Mouse (Mus musculus): ENCODE measurements at regions not wholly inside any gene's neighbourhood (a gene's known extent, or its start where the extent isn't known, plus 50 kb on each side); places are given as distances from the start of the nearest gene placed in this dataset.
A peak's percentile ranks its signal among the peaks of the same experiment; 100 is the strongest.

DNA sequence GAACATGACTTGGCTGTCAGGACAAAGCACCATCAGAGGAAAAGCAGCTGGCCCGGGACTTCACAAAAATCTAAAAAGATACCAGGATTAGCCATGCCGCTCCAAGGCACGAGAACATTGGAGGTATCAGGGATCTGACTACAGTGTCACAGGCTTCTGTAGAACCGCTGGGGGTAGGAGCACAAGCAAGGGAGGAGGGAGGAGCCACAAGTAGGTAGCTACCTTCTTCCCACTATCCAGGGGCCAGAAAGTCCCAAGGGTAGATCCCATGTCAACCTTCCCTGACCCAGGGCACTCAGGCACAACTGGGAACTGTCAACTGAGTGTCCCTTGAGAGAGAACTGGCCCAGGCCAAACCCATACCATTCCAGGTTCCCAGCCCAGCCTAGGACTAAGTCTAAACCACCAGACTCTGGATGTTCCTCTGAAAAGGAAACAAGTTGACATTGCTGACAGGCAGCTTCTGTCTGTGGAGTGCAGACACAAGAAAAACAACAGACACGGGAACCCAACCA is 235.1 kb downstream of the Clic5 start:
- H3K36me3 ChIP-seq (ENCODE audit: control insufficient read depth, insufficient read depth, low read length): no peaks in the 10 kb centered on the region
- H3K4me3 ChIP-seq (ENCODE audit: low read depth, low read length): no peak overlapping the region
- H3K9ac ChIP-seq (ENCODE audit: low read length): no peak overlapping the region
- 87% methylated on average over 5 of the region's 5 CpGs for WGBS
- no peak overlapping the region for H3K4me2 ChIP-seq (ENCODE audit: low read depth)
- H3K4me1 ChIP-seq (ENCODE audit: control insufficient read depth, insufficient read depth, low read length): no peaks in the 10 kb centered on the region
- no peak overlapping the region for H3K27ac ChIP-seq (ENCODE audit: low read depth, low read length)
- no peaks in the 10 kb centered on the region for H3K27me3 ChIP-seq (ENCODE audit: control insufficient read depth, insufficient read depth, low read length)
- no peaks in the 10 kb centered on the region for H3K9me3 ChIP-seq (ENCODE audit: control insufficient read depth, low read length)
- no peak for DNase-seq (ENCODE audit: low spot score)
- no peak for ATAC-seq (ENCODE audit: insufficient read depth, low FRiP score, low TSS enrichment)

DNA sequence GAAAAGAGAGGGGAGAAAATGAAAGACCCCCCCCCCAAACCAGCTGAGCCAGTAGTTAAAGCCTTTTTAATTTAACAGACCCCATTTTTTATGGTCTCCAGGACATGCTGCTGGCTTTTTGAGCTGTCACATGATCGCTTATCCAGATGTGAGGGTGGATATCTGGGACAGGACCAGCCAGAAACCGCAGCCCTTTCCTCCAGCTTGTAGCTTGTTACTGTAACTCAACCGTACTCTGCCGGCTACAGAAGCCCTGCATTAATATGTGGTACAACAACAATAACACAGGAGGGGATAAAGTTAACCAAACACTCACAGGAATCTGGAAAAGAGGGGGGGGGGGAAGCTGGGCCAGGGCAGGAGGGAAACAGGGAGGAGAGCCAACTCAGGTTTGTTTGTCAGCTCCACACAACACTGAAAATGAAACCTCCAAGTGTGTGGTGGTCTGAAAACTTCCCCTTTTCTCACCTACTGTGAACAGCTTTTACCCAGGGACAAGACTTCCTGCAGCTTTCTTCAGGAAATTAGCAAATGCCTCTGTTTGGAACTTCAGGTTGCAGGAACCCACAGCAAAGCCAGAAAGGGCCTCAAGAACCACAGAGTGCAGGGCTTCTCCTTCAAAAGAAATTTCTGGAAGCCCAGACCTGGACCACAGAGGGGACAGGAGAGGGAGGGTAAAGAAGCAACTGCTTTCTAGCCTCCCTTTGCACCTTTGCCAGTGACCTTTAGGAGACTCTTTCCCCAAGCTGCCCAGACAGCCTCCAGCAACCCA is 244.3 kb downstream of the Clic5 start:
- no peak for DNase-seq (ENCODE audit: low spot score)
- ATAC-seq (ENCODE audit: insufficient read depth, low FRiP score, low TSS enrichment): no peak

GRCm38 (mm10) chr17:44433296-44433653 is 244.9 kb downstream of the Clic5 start:
- H3K9ac ChIP-seq (ENCODE audit: low read length): no peak overlapping the region
- H3K4me2 ChIP-seq (ENCODE audit: low read depth): no peak overlapping the region
- H3K4me3 ChIP-seq (ENCODE audit: low read depth, low read length): no peak overlapping the region
- ATAC-seq (ENCODE audit: insufficient read depth, low FRiP score, low TSS enrichment) (no peak), DNase-seq (ENCODE audit: low spot score) (no peak)
- no peaks in the 10 kb centered on the region for H3K27me3 ChIP-seq (ENCODE audit: control insufficient read depth, insufficient read depth, low read length)
- no peaks in the 10 kb centered on the region for H3K36me3 ChIP-seq (ENCODE audit: control insufficient read depth, insufficient read depth, low read length)
- H3K9me3 ChIP-seq (ENCODE audit: control insufficient read depth, low read length): no peaks in the 10 kb centered on the region
- H3K4me1 ChIP-seq (ENCODE audit: control insufficient read depth, insufficient read depth, low read length): no peaks in the 10 kb centered on the region
- no peak overlapping the region for H3K27ac ChIP-seq (ENCODE audit: low read depth, low read length)

More for the DNA sequence above, 244.3 kb downstream of the Clic5 start:
- no peak overlapping the region for H3K9ac ChIP-seq (ENCODE audit: low read length)
- no peak overlapping the region for H3K4me2 ChIP-seq (ENCODE audit: low read depth)
- 41% methylated on average over 4 of the region's 4 CpGs for WGBS
- no peak overlapping the region for H3K27ac ChIP-seq (ENCODE audit: low read depth, low read length)
- H3K4me3 ChIP-seq (ENCODE audit: low read depth, low read length): no peak overlapping the region
- H3K36me3 ChIP-seq (ENCODE audit: control insufficient read depth, insufficient read depth, low read length): no peaks in the 10 kb centered on the region
- H3K9me3 ChIP-seq (ENCODE audit: control insufficient read depth, low read length): no peaks in the 10 kb centered on the region
- no peaks in the 10 kb centered on the region for H3K4me1 ChIP-seq (ENCODE audit: control insufficient read depth, insufficient read depth, low read length)
- no peaks in the 10 kb centered on the region for H3K27me3 ChIP-seq (ENCODE audit: control insufficient read depth, insufficient read depth, low read length)

GRCm38 (mm10) chr17:44436536-44437043 is 248.2 kb downstream of the Clic5 start:
- Histone ChIP-seq H3K4me3 (ENCODE audit: low read depth, low read length) (no peak overlapping the region), H3K4me2 (ENCODE audit: low read depth) (no peak overlapping the region), H3K36me3 (ENCODE audit: control insufficient read depth, insufficient read depth, low read length) (no peaks in the 10 kb centered on the region), H3K9me3 (ENCODE audit: control insufficient read depth, low read length) (no peaks in the 10 kb centered on the region), H3K27me3 (ENCODE audit: control insufficient read depth, insufficient read depth, low read length) (no peaks in the 10 kb centered on the region), H3K4me1 (ENCODE audit: control insufficient read depth, insufficient read depth, low read length) (no peaks in the 10 kb centered on the region), H3K27ac (ENCODE audit: low read depth, low read length) (no peak overlapping the region), H3K9ac (ENCODE audit: low read length) (no peak overlapping the region)
- no peak for ATAC-seq (ENCODE audit: insufficient read depth, low FRiP score, low TSS enrichment)
- DNase-seq (ENCODE audit: low spot score): no peak
- WGBS: 87% methylated on average over 9 of the region's 9 CpGs

- Histone ChIP-seq H3K27me3 (ENCODE audit: control insufficient read depth, insufficient read depth, low read length) (no peaks in the 10 kb centered on the region), H3K4me3 (ENCODE audit: low read depth, low read length) (no peak overlapping the region)
- no peak for ATAC-seq (ENCODE audit: insufficient read depth, low FRiP score, low TSS enrichment)
Measured at GRCm38 (mm10) chr17:44438526-44438925, 250.1 kb downstream of the Clic5 start.

DNA sequence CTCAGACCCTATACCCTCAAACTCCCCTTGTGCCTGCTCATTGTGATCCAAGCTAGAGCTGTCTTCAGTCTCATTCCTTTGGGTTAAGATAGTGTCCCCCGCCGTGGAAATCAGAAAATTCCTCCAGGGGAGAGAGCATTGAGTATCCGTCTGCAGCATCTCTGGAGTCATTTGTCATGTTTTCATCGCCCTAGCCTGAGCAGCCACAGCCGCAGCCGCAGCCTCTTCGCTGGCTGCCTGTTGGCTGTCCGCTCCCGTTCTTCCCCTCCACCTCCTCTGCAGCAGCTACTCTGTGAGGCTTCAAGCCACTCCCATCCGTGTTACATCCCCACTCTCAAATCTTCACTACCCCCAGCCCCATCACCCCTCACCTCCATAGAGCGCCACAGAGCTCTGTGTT is 255.1 kb downstream of the Clic5 start:
- Histone ChIP-seq H3K36me3 (ENCODE audit: control insufficient read depth, insufficient read depth, low read length) (no peaks in the 10 kb centered on the region), H3K4me1 (ENCODE audit: control insufficient read depth, insufficient read depth, low read length) (no peaks in the 10 kb centered on the region), H3K4me3 (ENCODE audit: low read depth, low read length) (no peak overlapping the region), H3K9me3 (ENCODE audit: control insufficient read depth, low read length) (no peaks in the 10 kb centered on the region), H3K4me2 (ENCODE audit: low read depth) (no peak overlapping the region), H3K27me3 (ENCODE audit: control insufficient read depth, insufficient read depth, low read length) (no peaks in the 10 kb centered on the region), H3K27ac (ENCODE audit: low read depth, low read length) (no peak overlapping the region), H3K9ac (ENCODE audit: low read length) (peak overlapping the region; percentile 18; the same call in 1 of the 2 replicates)
- peak; percentile 48 for DNase-seq (ENCODE audit: low spot score)
- WGBS: 58% methylated on average over 11 of the region's 11 CpGs
- ATAC-seq (ENCODE audit: insufficient read depth, low FRiP score, low TSS enrichment): no peak

More at GRCm38 (mm10) chr17:44438526-44438925, 250.1 kb downstream of the Clic5 start:
- no peaks in the 10 kb centered on the region for H3K4me1 ChIP-seq (ENCODE audit: control insufficient read depth, insufficient read depth, low read length)
- no peaks in the 10 kb centered on the region for H3K36me3 ChIP-seq (ENCODE audit: control insufficient read depth, insufficient read depth, low read length)
- no peak overlapping the region for H3K27ac ChIP-seq (ENCODE audit: low read depth, low read length)
- H3K4me2 ChIP-seq (ENCODE audit: low read depth): no peak overlapping the region
- H3K9me3 ChIP-seq (ENCODE audit: control insufficient read depth, low read length): no peaks in the 10 kb centered on the region
- no peak overlapping the region for H3K9ac ChIP-seq (ENCODE audit: low read length)
- no peak for DNase-seq (ENCODE audit: low spot score)

DNA sequence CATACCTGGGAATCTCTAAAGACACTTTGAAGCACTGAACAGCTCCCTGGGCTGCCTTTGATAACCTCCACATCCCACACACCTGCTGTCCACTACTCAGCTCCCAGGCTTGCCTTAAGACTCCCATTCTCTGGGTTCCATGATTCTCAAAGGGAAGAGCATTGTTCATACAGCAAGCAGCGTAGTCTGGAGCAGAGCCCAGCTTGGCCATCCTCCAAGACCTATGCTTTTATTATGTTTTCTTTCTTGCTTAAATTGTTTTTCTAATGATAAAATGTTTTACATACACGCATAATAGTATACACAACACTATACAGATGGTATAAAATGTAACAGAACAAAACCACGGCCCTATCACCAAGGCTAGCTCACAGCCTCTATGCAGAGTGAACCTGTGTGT is 257.0 kb downstream of the Clic5 start:
- no peak overlapping the region for H3K27ac ChIP-seq (ENCODE audit: low read depth, low read length)
- no peak overlapping the region for H3K4me2 ChIP-seq (ENCODE audit: low read depth)
- no peaks in the 10 kb centered on the region for H3K9me3 ChIP-seq (ENCODE audit: control insufficient read depth, low read length)
- H3K9ac ChIP-seq (ENCODE audit: low read length): no peak overlapping the region
- ATAC-seq (ENCODE audit: insufficient read depth, low FRiP score, low TSS enrichment) (no peak), DNase-seq (ENCODE audit: low spot score) (no peak)
- H3K4me3 ChIP-seq (ENCODE audit: low read depth, low read length): no peak overlapping the region
- H3K36me3 ChIP-seq (ENCODE audit: control insufficient read depth, insufficient read depth, low read length): no peaks in the 10 kb centered on the region
- H3K27me3 ChIP-seq (ENCODE audit: control insufficient read depth, insufficient read depth, low read length): no peaks in the 10 kb centered on the region
- no peaks in the 10 kb centered on the region for H3K4me1 ChIP-seq (ENCODE audit: control insufficient read depth, insufficient read depth, low read length)
- WGBS: 86% methylated on average over 3 of the region's 3 CpGs

Data from neural tube, embryonic 11.5 days (tissue).